In genomic region chr15:73997197-73997940, GRCm38 (mm10) we compare ENCODE assay signal across 8 mouse cellular contexts.
DNase-seq lines count a peak whose midpoint lies in the region; ATAC-seq and TF ChIP-seq lines count a peak whose summit lies in the region.

No protein-coding gene starts in this region.

- H3K27ac ChIP-seq in midbrain, embryonic 12.5 days (replicated peaks) = peak overlapping the region; percentile 49; the same call in 1 of the 2 replicates
- no peak overlapping the region for H3K27ac ChIP-seq in stomach, postnatal 0 days (replicated peaks)

- no peak overlapping the region for H3K4me3 ChIP-seq in midbrain, embryonic 12.5 days
- no peak overlapping the region for H3K4me3 ChIP-seq in stomach, postnatal 0 days (ENCODE audit: low read depth, low read length)

- no peak overlapping the region for H3K4me2 ChIP-seq in midbrain, embryonic 12.5 days (replicated peaks)
- no peak overlapping the region for H3K4me2 ChIP-seq in stomach, postnatal 0 days (replicated peaks; ENCODE audit: low read depth)

- peak; percentile 30; the same call in 1 of the 2 replicates for ATAC-seq in midbrain, embryonic 12.5 days (ENCODE audit: low FRiP score, low read depth)
- ATAC-seq in stomach, postnatal 0 days (ENCODE audit: low FRiP score, low TSS enrichment) = no peak

- no peaks in the 10 kb centered on the region for H3K9me3 ChIP-seq in midbrain, embryonic 12.5 days
- H3K9me3 ChIP-seq in stomach, postnatal 0 days (ENCODE audit: control insufficient read depth, low read length) = no peaks in the 10 kb centered on the region

- H3K27me3 ChIP-seq in midbrain, embryonic 12.5 days = peaks cover 4% of the 10 kb centered on the region; the same call in 1 of the 2 replicates
- H3K27me3 ChIP-seq in stomach, postnatal 0 days (ENCODE audit: control insufficient read depth, insufficient read depth, low read length) = no peaks in the 10 kb centered on the region

- TF ChIP-seq EP300 in stomach, postnatal 0 days (optimal IDR thresholded peaks at IDR 0.05) = no peak

- no peaks in the 10 kb centered on the region for H3K36me3 ChIP-seq in midbrain, embryonic 12.5 days
- H3K36me3 ChIP-seq in stomach, postnatal 0 days (ENCODE audit: control insufficient read depth, insufficient read depth, low read length) = no peaks in the 10 kb centered on the region

- TF ChIP-seq CTCF in stomach, postnatal 0 days (IDR thresholded peaks at IDR 0.05; ENCODE audit: low read depth) = peak; percentile 83

- DNase-seq in A20 (ENCODE audit: low read depth, low spot score) (peak; percentile 34), NIH3T3 (ENCODE audit: low read depth) (peak; percentile 68)
- DNase-seq in cerebellum, postnatal 25 days = peak; percentile 82 to 86
- DNase-seq in frontal cortex, postnatal 25 days (ENCODE audit: low spot score in 2 of 2) = peak; percentile 84 to 87
- peak; percentile 85 to 86 for DNase-seq in layer of hippocampus, postnatal 36 days
- peak; percentile 47 for DNase-seq in stomach, postnatal 0 days (ENCODE audit: low spot score)
- no peak for DNase-seq in spleen, adult 12 weeks (ENCODE audit: low spot score)

- WGBS in midbrain, embryonic 12.5 days = 26% methylated on average over 17 of the region's 17 CpGs
- 22% methylated on average over 17 of the region's 17 CpGs for WGBS in stomach, postnatal 0 days

- H3K4me1 ChIP-seq in midbrain, embryonic 12.5 days = peaks cover 12% of the 10 kb centered on the region
- H3K4me1 ChIP-seq in stomach, postnatal 0 days (replicated peaks; ENCODE audit: control insufficient read depth, insufficient read depth) = no peaks in the 10 kb centered on the region

- no peak overlapping the region for H3K9ac ChIP-seq in midbrain, embryonic 12.5 days (replicated peaks)
- no peak overlapping the region for H3K9ac ChIP-seq in stomach, postnatal 0 days (ENCODE audit: low read length)
